Mouse (Mus musculus) ES-Bruce4 (cell line): ENCODE results near the gene Pakap.

Experiments used
- CTCF ChIP-seq: IDR thresholded peaks from one replicate; pipeline ENCODE4 v1.8.1; 2011; ENCODE audit warnings: low read depth, low read length
- EP300 ChIP-seq: IDR thresholded peaks from 2 replicates; pipeline ENCODE4 v1.6.1; 2011; ENCODE audit warnings: low read depth, low read length; ENCODE audit not compliant: insufficient read depth

DNA sequence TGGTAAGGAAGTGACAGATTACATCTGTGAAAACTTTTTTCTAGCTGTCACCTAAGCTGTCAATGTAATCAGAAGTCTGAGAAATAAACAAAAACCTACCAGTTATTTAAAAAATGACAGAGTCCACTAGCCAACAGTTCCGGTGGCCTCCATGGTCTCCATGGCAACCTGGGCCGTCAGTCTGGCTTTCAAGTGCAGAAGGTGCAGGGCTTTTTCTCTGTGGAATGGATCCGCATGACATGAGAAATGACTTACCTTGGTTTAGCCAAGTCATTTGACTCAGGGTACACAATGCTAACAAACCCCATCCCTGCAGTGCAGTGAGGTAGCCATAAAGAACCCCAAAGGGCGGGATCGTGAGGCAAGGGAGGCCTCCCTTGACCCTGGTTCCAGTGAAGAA lies 354.2 kb downstream of the Pakap start:
- no peak for TF ChIP-seq CTCF
- no peak for TF ChIP-seq EP300
